Mouse (Mus musculus): ENCODE data around the gene C530008M17Rik. TPM values are rescaled to one million over a fixed set of nuclear protein-coding genes. Genes with fewer than 3 reads are reported as not detected.

C530008M17Rik gene
- polyA plus RNA-seq, 1 experiment = 42.0 TPM

DNA sequence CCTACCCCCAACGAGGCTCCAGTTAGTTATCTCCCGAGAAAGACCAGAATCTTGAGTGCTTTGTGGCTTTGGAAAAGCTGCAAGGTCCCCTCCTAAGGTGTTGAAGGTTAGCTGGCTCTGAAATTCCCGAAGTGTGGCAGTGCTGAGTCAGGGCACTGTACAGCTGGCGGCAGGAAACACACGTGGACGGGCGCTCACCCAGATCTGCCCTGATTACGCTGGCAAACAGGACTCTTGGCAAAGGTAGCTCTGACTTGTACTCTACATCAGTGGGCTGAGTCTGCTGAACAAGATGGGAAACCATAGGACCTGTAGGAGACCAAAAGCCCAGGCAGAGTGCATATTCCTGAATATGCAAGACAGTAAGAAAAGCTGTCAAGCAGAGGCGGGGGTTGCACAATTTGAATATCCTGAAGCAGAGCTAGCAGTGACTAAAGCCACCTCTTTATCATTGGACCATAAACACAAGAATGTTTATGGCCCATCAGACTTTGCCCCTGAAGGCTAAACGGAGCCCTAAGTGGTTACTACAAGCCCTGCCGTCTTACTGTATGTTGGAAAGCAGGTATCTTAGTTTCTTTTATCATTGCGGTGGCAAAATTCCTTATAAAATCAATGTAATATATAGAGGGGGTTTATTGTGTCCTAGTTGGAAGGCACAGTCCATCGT is 159.6 kb downstream of the C530008M17Rik start:
- peaks cover 36% of the 10 kb centered on the region for H3K4me1 ChIP-seq
- no peak overlapping the region for H3K4me3 ChIP-seq (replicated peaks)
- no peaks in the 10 kb centered on the region for H3K27me3 ChIP-seq (replicated peaks)
- peaks cover 4% of the 10 kb centered on the region; the same call in 1 of the 2 replicates for H3K9me3 ChIP-seq
- H3K36me3 ChIP-seq (replicated peaks; ENCODE audit: low read length) = peaks cover 34% of the 10 kb centered on the region
- TF ChIP-seq FLI1 (IDR thresholded peaks at IDR 0.05; ENCODE audit: low read length) (no peak), GATA1 (IDR thresholded peaks at IDR 0.05; ENCODE audit: borderline replicate concordance, low read length) (no peak)

GRCm38 (mm10) chr5:76816748-76817147 is 160.4 kb downstream of the C530008M17Rik start:
- H3K36me3 ChIP-seq (replicated peaks; ENCODE audit: low read length) = peaks cover 35% of the 10 kb centered on the region
- peaks cover 36% of the 10 kb centered on the region for H3K4me1 ChIP-seq
- peaks cover 4% of the 10 kb centered on the region; the same call in 1 of the 2 replicates for H3K9me3 ChIP-seq
- no peak for TF ChIP-seq GATA1 (IDR thresholded peaks at IDR 0.05; ENCODE audit: borderline replicate concordance, low read length)
- TF ChIP-seq FLI1 (IDR thresholded peaks at IDR 0.05; ENCODE audit: low read length) = no peak
- H3K4me3 ChIP-seq (replicated peaks) = no peak overlapping the region
- no peaks in the 10 kb centered on the region for H3K27me3 ChIP-seq (replicated peaks)

DNA sequence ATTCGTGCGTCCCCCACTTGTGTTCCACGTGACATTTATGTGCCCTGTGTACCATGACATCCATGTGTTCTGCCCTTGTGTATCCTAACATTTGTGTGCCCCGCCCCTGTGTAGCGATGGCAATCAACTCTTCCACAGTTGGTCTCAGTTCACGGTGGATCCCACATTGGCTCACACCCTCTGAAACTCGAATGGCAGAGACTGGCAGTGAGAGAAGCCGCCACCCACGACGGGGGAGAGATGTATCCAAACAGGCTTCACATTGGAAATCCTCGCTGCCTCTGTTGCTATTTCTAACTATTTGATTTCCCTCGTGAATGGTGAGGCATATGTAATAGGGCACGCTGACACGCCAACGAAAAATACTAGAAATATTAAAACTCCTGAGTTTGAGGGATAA is 161.4 kb downstream of the C530008M17Rik start:
- TF ChIP-seq FLI1 (IDR thresholded peaks at IDR 0.05; ENCODE audit: low read length) (no peak), GATA1 (IDR thresholded peaks at IDR 0.05; ENCODE audit: borderline replicate concordance, low read length) (no peak)
- H3K4me3 ChIP-seq (replicated peaks) = peak overlapping the region; percentile 64
- H3K4me1 ChIP-seq = peaks cover 43% of the 10 kb centered on the region
- H3K9me3 ChIP-seq = peaks cover 4% of the 10 kb centered on the region; the same call in 1 of the 2 replicates
- H3K27me3 ChIP-seq (replicated peaks) = no peaks in the 10 kb centered on the region
- H3K36me3 ChIP-seq (replicated peaks; ENCODE audit: low read length) = peaks cover 42% of the 10 kb centered on the region

GRCm38 (mm10) chr5:76818807-76819206 is 162.5 kb downstream of the C530008M17Rik start:
- H3K36me3 ChIP-seq (replicated peaks; ENCODE audit: low read length) = peaks cover 47% of the 10 kb centered on the region
- H3K27me3 ChIP-seq (replicated peaks) = no peaks in the 10 kb centered on the region
- H3K4me1 ChIP-seq = peaks cover 52% of the 10 kb centered on the region
- TF ChIP-seq GATA1 (IDR thresholded peaks at IDR 0.05; ENCODE audit: borderline replicate concordance, low read length) (no peak), FLI1 (IDR thresholded peaks at IDR 0.05; ENCODE audit: low read length) (no peak)
- H3K9me3 ChIP-seq = peaks cover 4% of the 10 kb centered on the region; the same call in 1 of the 2 replicates
- H3K4me3 ChIP-seq (replicated peaks) = no peak overlapping the region

DNA sequence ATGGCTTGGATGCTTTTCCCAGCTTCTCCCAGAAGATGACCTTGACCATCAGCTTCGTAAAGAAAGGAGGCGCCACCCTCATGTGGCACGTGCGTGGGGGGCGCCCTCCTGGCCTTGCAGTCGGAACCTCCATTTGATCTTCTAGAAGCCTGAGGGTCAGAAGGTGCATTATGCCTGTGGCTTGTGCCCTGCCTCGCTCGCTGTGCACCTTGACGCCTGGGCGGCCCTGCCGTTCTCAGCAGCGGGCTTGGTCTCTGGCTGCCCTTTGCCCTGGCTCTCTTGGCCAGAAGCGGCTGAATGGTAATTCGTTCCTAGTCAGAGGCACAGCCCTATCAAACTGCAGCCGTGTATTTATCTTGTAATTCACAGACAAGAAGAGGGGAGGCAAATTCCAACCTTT is 165.8 kb downstream of the C530008M17Rik start:
- peaks cover 43% of the 10 kb centered on the region for H3K4me1 ChIP-seq
- no peaks in the 10 kb centered on the region for H3K27me3 ChIP-seq (replicated peaks)
- H3K4me3 ChIP-seq (replicated peaks) = no peak overlapping the region
- no peak for TF ChIP-seq GATA1 (IDR thresholded peaks at IDR 0.05; ENCODE audit: borderline replicate concordance, low read length)
- no peak for TF ChIP-seq FLI1 (IDR thresholded peaks at IDR 0.05; ENCODE audit: low read length)
- H3K36me3 ChIP-seq (replicated peaks; ENCODE audit: low read length) = peaks cover 68% of the 10 kb centered on the region
- H3K9me3 ChIP-seq = peaks cover 4% of the 10 kb centered on the region; the same call in 1 of the 2 replicates

GRCm38 (mm10) chr5:76828527-76829240 is 172.4 kb downstream of the C530008M17Rik start:
- H3K9me3 ChIP-seq = peaks cover 24% of the 10 kb centered on the region
- TF ChIP-seq FLI1 (IDR thresholded peaks at IDR 0.05; ENCODE audit: low read length) = no peak
- no peak for TF ChIP-seq GATA1 (IDR thresholded peaks at IDR 0.05; ENCODE audit: borderline replicate concordance, low read length)
- H3K36me3 ChIP-seq (replicated peaks; ENCODE audit: low read length) = peaks cover 93% of the 10 kb centered on the region
- H3K4me3 ChIP-seq (replicated peaks) = no peak overlapping the region
- no peaks in the 10 kb centered on the region for H3K27me3 ChIP-seq (replicated peaks)
- H3K4me1 ChIP-seq = peaks cover 43% of the 10 kb centered on the region

GRCm38 (mm10) chr5:76832529-76833210 is 176.4 kb downstream of the C530008M17Rik start:
- H3K4me1 ChIP-seq = peaks cover 27% of the 10 kb centered on the region
- H3K4me3 ChIP-seq (replicated peaks) = no peak overlapping the region
- TF ChIP-seq GATA1 (IDR thresholded peaks at IDR 0.05; ENCODE audit: borderline replicate concordance, low read length) (no peak), FLI1 (IDR thresholded peaks at IDR 0.05; ENCODE audit: low read length) (no peak)
- H3K27me3 ChIP-seq (replicated peaks) = no peaks in the 10 kb centered on the region
- H3K36me3 ChIP-seq (replicated peaks; ENCODE audit: low read length) = peaks cover 65% of the 10 kb centered on the region
- H3K9me3 ChIP-seq = peaks cover 24% of the 10 kb centered on the region

GRCm38 (mm10) chr5:76837018-76837417 is 180.7 kb downstream of the C530008M17Rik start:
- Histone ChIP-seq H3K36me3 (replicated peaks; ENCODE audit: low read length) (peaks cover 59% of the 10 kb centered on the region), H3K9me3 (no peaks in the 10 kb centered on the region), H3K27me3 (replicated peaks) (no peaks in the 10 kb centered on the region), H3K4me3 (replicated peaks) (no peak overlapping the region), H3K4me1 (peaks cover 29% of the 10 kb centered on the region)
- no peak for TF ChIP-seq GATA1 (IDR thresholded peaks at IDR 0.05; ENCODE audit: borderline replicate concordance, low read length)
- no peak for TF ChIP-seq FLI1 (IDR thresholded peaks at IDR 0.05; ENCODE audit: low read length)

DNA sequence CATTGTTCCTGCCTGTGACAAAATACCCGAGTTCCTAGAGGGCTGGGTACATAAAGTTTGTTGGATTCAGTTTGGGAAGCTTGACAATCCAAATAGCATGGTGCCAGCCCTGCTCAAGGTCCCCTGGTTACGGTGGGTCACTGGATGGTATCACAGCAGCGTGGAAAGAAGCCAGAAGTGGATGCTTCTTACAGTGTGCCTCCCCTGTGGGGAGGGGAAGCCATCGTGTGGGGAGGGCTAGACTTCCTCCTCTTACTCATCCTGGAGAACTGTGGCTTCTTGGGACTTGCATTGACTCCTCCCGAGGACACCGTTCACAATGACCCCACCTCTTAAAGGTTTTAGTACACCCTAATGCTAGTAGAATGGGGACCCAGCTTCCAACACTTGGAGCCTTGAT is 183.5 kb downstream of the C530008M17Rik start:
- TF ChIP-seq FLI1 (IDR thresholded peaks at IDR 0.05; ENCODE audit: low read length) (no peak), GATA1 (IDR thresholded peaks at IDR 0.05; ENCODE audit: borderline replicate concordance, low read length) (no peak)
- peaks cover 40% of the 10 kb centered on the region for H3K4me1 ChIP-seq
- peaks cover 59% of the 10 kb centered on the region for H3K36me3 ChIP-seq (replicated peaks; ENCODE audit: low read length)
- H3K9me3 ChIP-seq = no peaks in the 10 kb centered on the region
- no peak overlapping the region for H3K4me3 ChIP-seq (replicated peaks)
- no peaks in the 10 kb centered on the region for H3K27me3 ChIP-seq (replicated peaks)
